Mouse (Mus musculus): ENCODE measurements around the gene Snn.

GRCm38 (mm10) chr16:11024841-11025240 lies 35.9 kb upstream of the Snn start:
- no peak for TF ChIP-seq EP300 (IDR thresholded peaks at IDR 0.05; ENCODE audit: insufficient read depth, low read depth, low read length)
- TF ChIP-seq CTCF (IDR thresholded peaks at IDR 0.05; ENCODE audit: low read depth, low read length) = no peak

All from ES-Bruce4 (cell line).